20 mouse cellular contexts compared by ENCODE assay signal in the genomic region with DNA sequence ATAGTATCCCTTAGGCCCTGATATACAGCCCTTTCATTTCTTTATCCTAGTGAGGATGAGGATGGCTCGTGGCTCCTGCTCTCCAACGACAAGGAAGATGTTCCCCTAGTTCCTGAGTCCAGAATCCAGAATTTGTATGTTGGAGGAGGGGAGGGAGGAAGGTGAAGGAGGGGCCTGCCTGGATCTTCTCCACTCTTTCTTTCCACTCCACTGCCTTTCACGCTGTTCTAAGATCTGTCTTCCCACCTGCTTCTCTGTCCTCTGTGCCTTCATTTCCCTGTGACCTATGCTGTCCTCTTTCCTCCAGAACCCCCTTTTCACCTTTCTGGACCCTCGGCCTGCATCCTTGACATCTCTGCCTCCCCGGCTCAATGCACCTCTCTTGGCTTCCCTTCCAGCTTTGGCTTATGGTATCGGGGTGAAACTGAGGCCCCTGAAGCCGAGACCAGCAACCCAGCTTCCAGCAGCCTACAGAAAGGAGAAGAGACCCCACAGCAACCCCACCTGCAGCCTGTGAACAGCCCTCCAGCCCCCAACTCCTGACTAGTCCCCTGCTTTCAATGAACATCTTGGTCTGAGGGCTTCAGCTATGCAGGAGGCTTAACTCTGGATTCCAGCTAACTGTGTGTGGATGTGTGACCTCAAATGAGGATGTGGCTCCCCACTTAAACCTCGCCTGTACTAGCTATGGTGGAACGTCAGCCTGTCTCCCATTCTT. TPM values are rescaled to one million over a fixed set of nuclear protein-coding genes. Genes with fewer than 3 reads are reported as not detected.
A peak's percentile ranks its signal among the peaks of the same experiment; 100 is the strongest.
DNase-seq lines count a peak whose midpoint lies in the region; ATAC-seq and TF ChIP-seq lines count a peak whose summit lies in the region.
"Had no signal": no experiment of that assay in that cellular context is flagged by ENCODE, and none has a peak within 500 bp of the region (broad histone marks: within the 10 kb centered on the region; RNA-seq: fewer than 3 reads in every experiment).

No protein-coding gene starts in this region.

- H3K9ac ChIP-seq in neural tube, embryonic 13.5 days: peak overlapping the region; percentile 8; the same call in 1 of the 2 replicates
- H3K9ac ChIP-seq in neural tube, embryonic 15.5 days (replicated peaks): no peak overlapping the region
- H3K9ac ChIP-seq: limb, embryonic 12.5 days; neural tube, embryonic 12.5 days had no signal

- H3K9me3 ChIP-seq in neural tube, embryonic 13.5 days: no peaks in the 10 kb centered on the region
- H3K9me3 ChIP-seq in neural tube, embryonic 15.5 days (replicated peaks): no peaks in the 10 kb centered on the region
- H3K9me3 ChIP-seq: G1E; limb, embryonic 12.5 days; liver, embryonic 13.5 days; neural tube, embryonic 12.5 days had no signal

- no peak overlapping the region for H3K4me2 ChIP-seq in neural tube, embryonic 13.5 days
- H3K4me2 ChIP-seq in neural tube, embryonic 15.5 days: no peak overlapping the region
- H3K4me2 ChIP-seq: liver, embryonic 13.5 days; neural tube, embryonic 12.5 days had no signal

- WGBS in kidney, adult 2 months: 80% methylated on average over 9 of the region's 9 CpGs
- 79% methylated on average over 9 of the region's 9 CpGs for WGBS in neural tube, embryonic 13.5 days
- 87% methylated on average over 9 of the region's 9 CpGs for WGBS in neural tube, embryonic 15.5 days

- H3K27ac ChIP-seq in kidney, adult 2 months (ENCODE audit: insufficient read depth, low read depth, low read length): peak overlapping the region; percentile 82; the same call in 1 of the 2 replicates
- no peak overlapping the region for H3K27ac ChIP-seq in neural tube, embryonic 13.5 days (replicated peaks)
- H3K27ac ChIP-seq in neural tube, embryonic 15.5 days (replicated peaks): no peak overlapping the region
- H3K27ac ChIP-seq: limb, embryonic 12.5 days; liver, embryonic 13.5 days; neural tube, embryonic 12.5 days had no signal

- intact Hi-C loops in heart, postnatal 10 days (cut with DNase I): loop anchor here (5.0 kb wide), 1 partner anchor 110 kb away; no protein-coding TSS in a partner anchor
- intact Hi-C loops in left cerebral cortex, postnatal 36 days (cut with DNase I): no loop called here

- no peak for TF ChIP-seq CTCF in kidney, adult 2 months (conservative IDR thresholded peaks at IDR 0.05; ENCODE audit: insufficient read depth, insufficient read length, low read depth, low read length)

- DNase-seq in heart, adult 11 months: peak; percentile 93
- DNase-seq in heart, postnatal 10 days: no peak
- DNase-seq in kidney, adult 2 months: no peak
- DNase-seq in kidney, postnatal 36 days: no peak
- no peak for DNase-seq in left cerebral cortex, postnatal 36 days (ENCODE audit: low spot score in 2 of 2)
- DNase-seq: B cell, adult 2 months; cerebellum, adult 11 months; cerebellum, postnatal 25 days; layer of hippocampus, postnatal 36 days; liver, embryonic 13.5 days; lung, adult 2 months; midbrain, embryonic 14.5 days had no signal

- H3K4me3 ChIP-seq in kidney, adult 2 months (ENCODE audit: insufficient read depth, low read depth, low read length): no peak overlapping the region
- no peak overlapping the region for H3K4me3 ChIP-seq in neural tube, embryonic 13.5 days
- H3K4me3 ChIP-seq in neural tube, embryonic 15.5 days (replicated peaks): no peak overlapping the region
- H3K4me3 ChIP-seq: limb, embryonic 12.5 days; liver, embryonic 13.5 days; neural tube, embryonic 12.5 days had no signal

- H3K36me3 ChIP-seq in kidney, adult 2 months (ENCODE audit: control insufficient read depth, insufficient read depth, low read length): no peaks in the 10 kb centered on the region; the same call in 1 of the 2 replicates
- H3K36me3 ChIP-seq in neural tube, embryonic 13.5 days: peaks cover 32% of the 10 kb centered on the region
- peaks cover 20% of the 10 kb centered on the region for H3K36me3 ChIP-seq in neural tube, embryonic 15.5 days

- H3K27me3 ChIP-seq in kidney, adult 2 months (replicated peaks; ENCODE audit: control insufficient read depth, insufficient read depth, low read length): no peaks in the 10 kb centered on the region
- no peaks in the 10 kb centered on the region for H3K27me3 ChIP-seq in neural tube, embryonic 13.5 days
- H3K27me3 ChIP-seq in neural tube, embryonic 15.5 days (replicated peaks): no peaks in the 10 kb centered on the region
- H3K27me3 ChIP-seq: CH12.LX; limb, embryonic 12.5 days; liver, embryonic 13.5 days; neural tube, embryonic 12.5 days; Patski had no signal

- H3K4me1 ChIP-seq in kidney, adult 2 months (ENCODE audit: control insufficient read depth, insufficient read depth, low read length): peaks cover 11% of the 10 kb centered on the region
- H3K4me1 ChIP-seq in neural tube, embryonic 13.5 days (replicated peaks): peaks cover 23% of the 10 kb centered on the region
- peaks cover 12% of the 10 kb centered on the region for H3K4me1 ChIP-seq in neural tube, embryonic 15.5 days

- no peak for TF ChIP-seq POLR2A in kidney, adult 2 months (IDR thresholded peaks at IDR 0.05; ENCODE audit: low read depth, low read length)

- no peak for ATAC-seq in neural tube, embryonic 13.5 days (ENCODE audit: low read depth)
- ATAC-seq in neural tube, embryonic 15.5 days (ENCODE audit: low FRiP score): no peak
- ATAC-seq: Patski had no signal

RNA-seq across cellular contexts. Expression of gene Scarf1, which starts 0.9 kb away (rescaled TPM):
- total RNA-seq in heart, postnatal 10 days (2021): 10 to 100 TPM; 15.9 to 17.8 TPM
- polyA plus RNA-seq in kidney, adult 2 months (2012; rRNA removed): 13.3 and 17.3 TPM in 2 replicates
- polyA plus RNA-seq in neural tube, embryonic 13.5 days (2015; fragmentation: Nextera tagmentation; extraction: Ambion mirVana): 4.7 TPM in 2 replicates
- 3.9 and 4.7 TPM in 2 replicates for polyA plus RNA-seq in neural tube, embryonic 15.5 days (2015; fragmentation: Nextera tagmentation; extraction: Ambion mirVana)
- 1 to 10 TPM; 1.2 to 1.8 TPM for total RNA-seq in left cerebral cortex, postnatal 36 days (2021)

RNA-seq across cellular contexts. Expression of gene Rilp, which starts 2.6 kb away (rescaled TPM):
- 10 to 100 TPM; 32.2 to 34.5 TPM for total RNA-seq in heart, postnatal 10 days (2021)
- polyA plus RNA-seq in kidney, adult 2 months (2012; rRNA removed): 19.3 and 19.8 TPM in 2 replicates
- polyA plus RNA-seq in neural tube, embryonic 13.5 days (2015; fragmentation: Nextera tagmentation; extraction: Ambion mirVana): 0.54 and 1.7 TPM in 2 replicates
- polyA plus RNA-seq in neural tube, embryonic 15.5 days (2015; fragmentation: Nextera tagmentation; extraction: Ambion mirVana): 2.8 and 3.1 TPM in 2 replicates
- total RNA-seq in left cerebral cortex, postnatal 36 days (2021): 1 to 10 TPM; 1.9 to 2.3 TPM
- total RNA-seq: megakaryocyte progenitor cell, adult 5-6 weeks had no signal

RNA-seq across cellular contexts. Expression of gene Slc43a2, which starts 19.0 kb away (rescaled TPM):
- 10 to 100 TPM; 14.2 to 17.3 TPM for total RNA-seq in heart, postnatal 10 days (2021)
- polyA plus RNA-seq in kidney, adult 2 months (2012; rRNA removed): 148 and 174 TPM in 2 replicates
- polyA plus RNA-seq in neural tube, embryonic 13.5 days (2015; fragmentation: Nextera tagmentation; extraction: Ambion mirVana): 17.5 and 20.4 TPM in 2 replicates
- polyA plus RNA-seq in neural tube, embryonic 15.5 days (2015; fragmentation: Nextera tagmentation; extraction: Ambion mirVana): 15.7 and 15.8 TPM in 2 replicates
- 10 to 100 TPM; 51.1 to 63.1 TPM for total RNA-seq in left cerebral cortex, postnatal 36 days (2021)

RNA-seq across cellular contexts. Expression of gene Prpf8, which starts 25.8 kb away (rescaled TPM):
- total RNA-seq in heart, postnatal 10 days (2021): 100 to 1,000 TPM; 103 to 109 TPM
- 88.0 and 92.7 TPM in 2 replicates for polyA plus RNA-seq in kidney, adult 2 months (2012; rRNA removed)
- 47.3 and 51.3 TPM in 2 replicates for polyA plus RNA-seq in neural tube, embryonic 13.5 days (2015; fragmentation: Nextera tagmentation; extraction: Ambion mirVana)
- polyA plus RNA-seq in neural tube, embryonic 15.5 days (2015; fragmentation: Nextera tagmentation; extraction: Ambion mirVana): 43.9 and 44.3 TPM in 2 replicates
- 100 to 1,000 TPM; 127 to 138 TPM for total RNA-seq in left cerebral cortex, postnatal 36 days (2021)

RNA-seq across cellular contexts. Expression of gene Tlcd2, which starts 50.9 kb away (rescaled TPM):
- 1 to 10 TPM; 8.1 to 9.3 TPM for total RNA-seq in heart, postnatal 10 days (2021)
- polyA plus RNA-seq in kidney, adult 2 months (2012; rRNA removed): 14.2 and 14.6 TPM in 2 replicates
- 3.9 and 4.3 TPM in 2 replicates for polyA plus RNA-seq in neural tube, embryonic 13.5 days (2015; fragmentation: Nextera tagmentation; extraction: Ambion mirVana)
- polyA plus RNA-seq in neural tube, embryonic 15.5 days (2015; fragmentation: Nextera tagmentation; extraction: Ambion mirVana): 2.4 and 8.5 TPM in 2 replicates
- under 1 TPM in 1 of 2 experiments, not detected in 1; 0.47 TPM for total RNA-seq in left cerebral cortex, postnatal 36 days (2021)
- polyA plus RNA-seq: G1E had no signal
